Mouse (Mus musculus) limb, embryonic 15.5 days (tissue): ENCODE measurements at regions not wholly inside any gene's neighbourhood (a gene's known extent, or its start where the extent isn't known, plus 50 kb on each side); places are given as distances from the start of the nearest gene placed in this dataset.

Source experiments
- ATAC-seq: fragments of 200-750 bp; cut with Nextera tagmentation; 2 replicates; pipeline ENCODE4 v1.8.0; 2017; ENCODE audit warnings: low read depth, moderate TSS enrichment; ENCODE audit not compliant: insufficient number of reproducible peaks, low FRiP score, low TSS enrichment
- H3K27ac ChIP-seq: fragments of 300-500 bp; sonication (generic); 2 replicates; pipeline ENCODE4 v1.5.1; 2015; ENCODE audit warnings: moderate library complexity, mild to moderate bottlenecking, inconsistent platforms
- H3K27me3 ChIP-seq: fragments of 300-500 bp; sonication (generic); 2 replicates; pipeline ENCODE4 v1.6.1; 2015; ENCODE audit warnings: inconsistent platforms
- H3K36me3 ChIP-seq: fragments of 300-500 bp; sonication (generic); 2 replicates; pipeline ENCODE4 v1.6.1; 2015; ENCODE audit warnings: inconsistent platforms
- H3K4me1 ChIP-seq: fragments of 300-500 bp; sonication (generic); 2 replicates; pipeline ENCODE4 v1.6.1; 2015; ENCODE audit warnings: inconsistent platforms
- H3K4me2 ChIP-seq: fragments of 300-500 bp; sonication (generic); 2 replicates; pipeline ENCODE4 v1.6.1; 2015; ENCODE audit warnings: mild to moderate bottlenecking, inconsistent platforms
- H3K4me3 ChIP-seq: fragments of 300-500 bp; sonication (generic); 2 replicates; pipeline ENCODE4 v1.5.1; 2015; ENCODE audit warnings: mild to moderate bottlenecking, inconsistent platforms
- H3K9ac ChIP-seq: fragments of 300-500 bp; sonication (generic); 2 replicates; pipeline ENCODE4 v1.6.1; 2015; ENCODE audit warnings: inconsistent platforms
- H3K9me3 ChIP-seq: fragments of 300-500 bp; sonication (generic); 2 replicates; pipeline ENCODE4 v1.6.1; 2016; ENCODE audit warnings: inconsistent platforms
- WGBS: fragments of 180-500 bp; shearing (Covaris S2); methylation state at CpG from one replicate; pipeline ENCODE4 v1.1.7; 2015; 5-methylcytosine and 5-hydroxymethylcytosine counted together

DNA sequence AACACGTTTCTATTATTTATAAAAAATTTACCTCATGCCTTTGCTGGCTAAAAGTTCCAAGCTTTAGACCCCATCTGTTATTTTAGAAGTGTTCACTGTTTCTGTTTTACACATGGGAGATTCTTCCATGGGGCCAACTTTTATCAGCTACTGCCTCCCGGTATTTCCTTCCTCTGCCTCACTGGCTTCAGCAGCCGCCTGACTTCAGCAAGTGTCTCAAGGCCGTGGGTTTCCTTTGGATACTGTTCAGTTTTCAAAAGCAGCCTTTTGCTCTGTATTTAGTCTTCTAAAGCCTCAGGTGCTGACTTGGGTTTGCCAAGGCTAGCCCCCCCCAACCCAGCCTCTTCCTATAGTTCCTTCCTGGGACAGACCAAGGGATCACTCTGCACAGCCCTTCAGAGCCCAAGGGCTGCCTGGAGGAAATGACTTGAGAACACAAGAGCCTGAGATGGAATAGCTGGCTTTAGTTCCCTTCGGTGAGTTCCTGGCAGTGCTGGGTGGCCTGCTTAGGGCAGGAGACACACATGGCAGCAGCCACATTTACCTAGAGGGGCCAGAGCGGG is 75.1 kb upstream of the Itga6 start:
- 79% methylated on average over 6 of the region's 6 CpGs for WGBS

DNA sequence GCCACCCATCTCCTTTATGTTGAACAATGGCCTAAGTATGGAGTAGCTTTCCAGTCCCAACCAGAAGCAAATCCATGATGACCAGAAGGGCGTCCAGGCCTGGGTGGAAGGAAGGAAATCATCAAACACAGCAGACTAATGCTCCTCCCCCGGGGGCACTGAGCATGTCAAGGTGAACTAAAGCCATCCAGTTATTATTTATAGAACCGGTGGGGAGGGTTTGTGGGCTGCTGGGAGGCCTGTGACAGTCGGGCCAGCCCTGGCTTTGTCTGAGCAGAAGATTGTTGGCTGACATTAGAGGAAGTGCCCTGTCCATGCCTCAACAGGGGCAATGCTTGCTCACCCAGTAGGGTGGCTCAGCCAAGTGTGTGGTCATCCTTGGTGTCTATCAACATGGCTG is 74.5 kb upstream of the Itga6 start:
- Histone ChIP-seq H3K4me3 (no peak overlapping the region), H3K9ac (no peak overlapping the region), H3K9me3 (no peaks in the 10 kb centered on the region), H3K27me3 (no peaks in the 10 kb centered on the region), H3K4me2 (no peak overlapping the region), H3K36me3 (no peaks in the 10 kb centered on the region), H3K27ac (no peak overlapping the region), H3K4me1 (peaks cover 23% of the 10 kb centered on the region)
- no peak for ATAC-seq
- 68% methylated on average over 4 of the region's 4 CpGs for WGBS

More for the DNA sequence above, 75.1 kb upstream of the Itga6 start:
- H3K27me3 ChIP-seq = no peaks in the 10 kb centered on the region
- no peak for ATAC-seq
- no peak overlapping the region for H3K9ac ChIP-seq
- H3K9me3 ChIP-seq = no peaks in the 10 kb centered on the region
- H3K36me3 ChIP-seq = no peaks in the 10 kb centered on the region
- peaks cover 23% of the 10 kb centered on the region for H3K4me1 ChIP-seq
- H3K27ac ChIP-seq = no peak overlapping the region
- no peak overlapping the region for H3K4me2 ChIP-seq
- no peak overlapping the region for H3K4me3 ChIP-seq

DNA sequence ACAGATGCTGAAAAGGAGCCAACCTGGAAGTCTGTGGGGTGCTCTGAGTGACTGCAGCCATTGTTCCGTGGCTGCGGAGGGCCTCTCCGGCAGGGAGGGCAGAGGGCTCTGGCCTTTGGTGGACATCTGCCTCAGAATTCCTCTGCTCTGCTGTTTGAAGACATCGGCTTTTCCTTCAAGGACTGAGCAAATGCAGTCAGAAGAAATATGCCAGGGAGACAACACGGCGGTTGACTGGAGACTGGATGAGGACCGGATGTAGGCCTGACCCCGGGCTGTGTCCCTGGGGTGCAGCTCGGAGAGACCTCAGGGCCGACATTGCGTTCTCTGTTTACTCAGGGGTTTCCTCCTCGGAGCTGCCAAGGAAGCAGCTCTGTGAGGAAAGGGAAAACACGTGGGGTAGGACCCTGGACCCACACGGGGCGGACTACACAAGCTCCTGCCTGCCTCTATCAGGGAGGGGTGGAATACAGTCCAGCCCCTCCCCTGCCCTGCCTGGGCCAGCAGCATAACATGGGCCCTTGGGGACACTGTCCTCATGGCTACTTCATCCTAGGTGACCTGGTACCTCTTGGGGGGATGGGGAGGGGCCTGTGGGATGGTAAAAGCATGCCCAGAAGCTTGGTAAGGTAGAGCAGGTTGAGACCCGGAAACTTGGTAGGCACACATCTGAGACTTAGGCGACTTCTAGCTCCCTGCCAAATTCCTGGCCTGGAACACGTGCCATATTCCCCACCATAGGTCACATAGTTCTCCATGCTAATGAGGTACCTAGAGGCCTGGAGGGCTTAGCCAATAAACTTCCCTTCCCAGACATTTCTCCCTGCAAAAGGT is 72.1 kb upstream of the Itga6 start:
- Histone ChIP-seq H3K9ac (no peak overlapping the region), H3K4me3 (no peak overlapping the region), H3K4me1 (peaks cover 20% of the 10 kb centered on the region), H3K27ac (peak overlapping the region; percentile 65), H3K27me3 (no peaks in the 10 kb centered on the region), H3K36me3 (no peaks in the 10 kb centered on the region), H3K4me2 (no peak overlapping the region), H3K9me3 (no peaks in the 10 kb centered on the region)
- WGBS = 56% methylated on average over 18 of the region's 18 CpGs
- ATAC-seq = peak; percentile 58

DNA sequence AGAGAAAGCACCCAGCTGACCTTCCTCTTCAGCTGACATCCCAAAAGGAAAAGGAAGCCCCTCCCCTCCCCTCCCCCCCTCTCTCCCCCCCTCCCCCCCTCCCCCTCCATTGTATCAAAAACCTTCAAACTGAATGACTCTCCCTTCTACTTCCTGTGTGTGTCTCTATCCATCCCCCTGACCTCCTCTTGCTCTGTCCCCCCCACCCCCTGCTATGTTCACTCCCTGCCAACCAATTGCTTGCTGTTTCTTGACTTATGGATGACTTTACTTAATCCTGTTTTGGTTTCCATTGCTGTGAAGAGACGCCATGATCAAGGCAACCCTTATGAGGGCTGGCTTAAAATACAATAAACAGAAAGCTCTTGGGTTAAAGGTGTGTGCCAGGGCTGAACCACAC is 64.7 kb upstream of the Itga6 start:
- no peaks in the 10 kb centered on the region for H3K9me3 ChIP-seq
- no peak overlapping the region for H3K4me2 ChIP-seq
- H3K9ac ChIP-seq = no peak overlapping the region
- ATAC-seq = no peak
- no peaks in the 10 kb centered on the region for H3K36me3 ChIP-seq
- no peak overlapping the region for H3K27ac ChIP-seq
- no peak overlapping the region for H3K4me3 ChIP-seq
- 0 out of 2 replicates have a peak, but pooled peaks cover 3% of the 10 kb centered on the region for H3K4me1 ChIP-seq
- H3K27me3 ChIP-seq = no peaks in the 10 kb centered on the region
- WGBS = 21% methylated on average over 1 of the region's 1 CpGs

DNA sequence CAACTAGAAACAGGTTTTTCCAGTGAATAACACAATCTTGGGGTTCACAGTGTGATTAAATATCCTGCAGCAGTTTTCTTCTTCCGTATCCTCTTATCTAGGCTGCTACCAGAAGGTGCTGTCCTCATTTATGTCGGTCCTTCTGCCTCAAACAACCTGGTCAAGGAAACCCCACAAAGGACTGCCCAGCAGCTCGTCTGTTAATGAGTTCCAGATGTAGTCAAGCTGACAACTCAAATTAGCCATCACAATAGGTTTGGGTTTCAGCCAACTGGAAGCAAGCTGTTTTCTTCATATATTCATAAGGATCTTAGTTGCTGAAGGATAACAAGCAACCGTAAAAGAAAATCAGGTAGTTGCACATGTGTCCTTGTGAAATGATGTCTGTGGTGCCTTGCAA is 64.3 kb upstream of the Itga6 start:
- no peak overlapping the region for H3K4me2 ChIP-seq
- 35% methylated on average over 4 of the region's 4 CpGs for WGBS
- no peak for ATAC-seq

DNA sequence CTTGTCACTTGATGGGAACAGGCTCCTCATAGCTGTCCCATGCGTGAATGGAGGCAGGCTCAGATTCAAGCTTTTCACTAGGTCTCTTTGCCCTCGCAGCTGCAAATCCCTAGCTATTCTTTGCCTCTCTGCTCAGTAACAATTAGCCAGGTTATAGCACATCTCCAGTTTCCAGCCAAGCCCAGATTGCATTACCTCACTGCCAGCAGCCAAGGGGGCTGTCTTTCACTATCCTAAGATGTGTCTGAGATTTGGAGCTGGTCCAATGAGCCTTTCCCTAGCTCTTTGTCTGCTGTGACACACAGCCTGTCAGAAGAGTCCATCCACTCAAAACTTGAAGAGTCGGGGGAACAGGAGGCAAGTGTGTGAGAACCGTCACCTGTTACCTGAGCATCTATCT is 62.0 kb upstream of the Itga6 start:
- H3K27me3 ChIP-seq = no peaks in the 10 kb centered on the region
- ATAC-seq = no peak
- 0 out of 2 replicates have a peak, but pooled peaks cover 3% of the 10 kb centered on the region for H3K4me1 ChIP-seq
- WGBS = 81% methylated on average over 4 of the region's 4 CpGs
- H3K9me3 ChIP-seq = no peaks in the 10 kb centered on the region
- H3K4me2 ChIP-seq = no peak overlapping the region
- no peak overlapping the region for H3K9ac ChIP-seq
- H3K36me3 ChIP-seq = no peaks in the 10 kb centered on the region
- H3K27ac ChIP-seq = no peak overlapping the region
- H3K4me3 ChIP-seq = no peak overlapping the region

More for the DNA sequence above, 64.3 kb upstream of the Itga6 start:
- Histone ChIP-seq H3K4me1 (0 out of 2 replicates have a peak, but pooled peaks cover 3% of the 10 kb centered on the region), H3K36me3 (no peaks in the 10 kb centered on the region), H3K9me3 (no peaks in the 10 kb centered on the region), H3K4me3 (no peak overlapping the region), H3K27ac (no peak overlapping the region), H3K9ac (no peak overlapping the region), H3K27me3 (no peaks in the 10 kb centered on the region)

DNA sequence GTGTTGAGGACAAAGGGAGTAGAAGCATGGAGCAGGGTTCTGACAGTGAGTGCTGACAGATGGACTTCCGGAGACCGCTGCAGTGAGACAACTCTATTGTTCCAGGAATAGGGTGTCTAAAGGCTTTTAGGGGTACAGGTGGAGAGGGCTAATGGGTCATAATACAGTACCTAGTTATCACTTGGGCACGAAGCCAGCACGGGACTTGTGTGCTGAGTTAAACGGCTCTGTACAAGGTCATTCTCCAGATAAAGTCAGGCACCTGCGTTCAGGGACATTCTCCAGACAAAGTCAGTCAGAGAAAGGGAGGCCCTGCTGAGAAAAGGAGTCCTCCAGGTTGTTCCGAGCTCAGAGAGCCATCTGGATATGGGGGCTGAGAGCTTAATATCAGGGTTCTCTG is 60.2 kb upstream of the Itga6 start:
- H3K27me3 ChIP-seq = no peaks in the 10 kb centered on the region

DNA sequence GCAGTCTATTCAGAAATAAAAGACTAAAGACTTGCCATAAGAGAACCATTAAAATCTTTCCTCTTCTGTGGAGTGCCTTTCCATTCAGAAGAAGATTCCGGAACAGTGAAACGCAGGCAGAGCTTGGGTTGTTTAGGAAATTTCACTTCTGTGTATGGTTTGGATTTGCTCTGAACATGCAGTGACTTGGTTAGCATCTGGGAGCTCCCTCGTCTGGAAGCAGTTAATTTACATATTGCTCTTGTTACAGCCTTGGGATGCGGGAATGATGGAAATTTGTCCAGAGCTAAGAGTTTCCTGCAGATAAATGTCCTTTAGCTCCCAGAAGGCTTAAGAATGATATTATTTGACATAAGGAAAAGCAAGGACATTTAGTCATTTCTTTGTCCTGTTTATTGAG is 56.4 kb upstream of the Itga6 start:
- WGBS = 40% methylated on average over 4 of the region's 4 CpGs
- H3K4me1 ChIP-seq = peaks cover 14% of the 10 kb centered on the region

More for the DNA sequence above, 60.2 kb upstream of the Itga6 start:
- Histone ChIP-seq H3K9me3 (no peaks in the 10 kb centered on the region), H3K27ac (no peak overlapping the region), H3K9ac (no peak overlapping the region), H3K4me1 (peaks cover 7% of the 10 kb centered on the region), H3K36me3 (no peaks in the 10 kb centered on the region), H3K4me3 (no peak overlapping the region), H3K4me2 (no peak overlapping the region)
- no peak for ATAC-seq
- 85% methylated on average over 7 of the region's 7 CpGs for WGBS

DNA sequence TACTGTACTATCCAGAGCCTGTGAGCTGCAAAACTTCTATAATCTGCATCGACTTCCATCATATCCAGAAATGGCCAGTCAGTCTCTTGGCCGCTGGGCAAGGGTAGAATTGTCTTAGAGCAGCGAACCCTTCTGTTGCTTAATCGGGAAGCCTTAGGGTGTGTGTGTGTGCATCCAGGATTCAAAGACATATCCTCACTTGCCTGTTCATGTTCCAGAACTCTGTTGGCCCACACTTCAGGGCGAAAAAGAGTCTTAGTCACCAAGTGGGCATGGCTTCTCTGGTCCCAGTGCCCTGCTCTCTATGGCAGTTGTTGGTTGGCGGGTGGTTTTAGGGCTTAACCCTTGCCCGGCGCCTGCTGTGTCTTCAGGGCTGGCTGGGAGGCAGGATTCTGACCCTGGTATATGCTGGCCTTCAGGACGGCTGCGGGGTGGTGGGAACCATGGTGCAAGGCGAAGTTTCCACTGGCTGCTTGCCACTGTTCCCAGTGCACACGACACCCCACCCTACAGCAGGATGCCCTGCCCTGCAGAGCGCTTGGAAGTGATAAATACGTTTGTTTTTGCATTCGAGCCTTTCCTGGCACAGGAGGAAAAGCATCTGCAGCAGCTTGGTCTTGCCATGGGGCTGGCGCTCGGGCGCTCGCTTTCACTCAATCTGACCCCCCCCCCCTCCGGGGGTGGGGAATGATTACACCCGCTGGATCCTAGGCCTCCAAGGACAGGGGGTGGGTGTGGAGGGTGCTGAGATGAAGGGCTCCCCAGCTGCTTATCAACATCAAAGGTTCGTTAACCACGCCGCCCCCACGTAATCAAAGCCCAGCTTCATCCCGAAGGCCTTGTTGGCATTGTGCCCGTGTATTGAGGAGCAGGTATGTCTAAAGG is 54.9 kb upstream of the Itga6 start:
- peak overlapping the region; percentile 68; the same call in 1 of the 2 replicates for H3K27ac ChIP-seq
- peaks cover 14% of the 10 kb centered on the region for H3K4me1 ChIP-seq
- peak overlapping the region; percentile 15; the same call in 1 of the 2 replicates for H3K4me2 ChIP-seq
- peak; percentile 71 for ATAC-seq
- no peaks in the 10 kb centered on the region; the same call in 1 of the 2 replicates for H3K9me3 ChIP-seq
- H3K9ac ChIP-seq = no peak overlapping the region
- WGBS = 43% methylated on average over 27 of the region's 27 CpGs
- H3K27me3 ChIP-seq = no peaks in the 10 kb centered on the region
- H3K4me3 ChIP-seq = no peak overlapping the region
- H3K36me3 ChIP-seq = no peaks in the 10 kb centered on the region

More for the DNA sequence above, 56.4 kb upstream of the Itga6 start:
- ATAC-seq = no peak
- Histone ChIP-seq H3K4me3 (no peak overlapping the region), H3K9ac (no peak overlapping the region), H3K36me3 (no peaks in the 10 kb centered on the region), H3K27me3 (no peaks in the 10 kb centered on the region), H3K4me2 (no peak overlapping the region), H3K9me3 (no peaks in the 10 kb centered on the region; the same call in 1 of the 2 replicates), H3K27ac (no peak overlapping the region; the same call in 1 of the 2 replicates)

DNA sequence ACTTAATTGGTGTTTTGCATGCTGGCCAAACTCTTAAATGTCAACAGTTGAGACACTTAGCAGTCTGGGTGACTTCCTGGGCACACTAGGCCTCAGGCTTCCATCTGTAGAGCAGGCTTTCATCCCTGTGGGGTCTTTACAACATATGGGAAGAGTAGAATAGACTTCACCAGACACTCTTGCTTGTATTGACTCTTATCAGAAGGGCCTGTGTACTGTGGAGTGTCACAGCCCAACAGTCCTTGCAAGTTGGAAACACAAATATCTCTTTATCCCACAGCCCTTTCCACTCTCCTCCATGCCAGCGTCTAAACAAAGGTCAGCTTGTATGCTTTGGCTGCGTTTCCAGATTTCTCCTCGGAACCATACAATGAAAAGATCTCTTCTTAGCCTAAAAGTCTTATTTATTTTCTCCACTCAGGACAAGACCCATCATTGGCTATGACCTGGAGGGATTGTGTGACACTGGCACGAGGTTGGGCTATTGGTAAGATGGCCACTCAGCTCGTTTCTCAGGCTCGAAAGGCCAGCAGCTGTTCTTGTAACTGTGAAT is 50.6 kb upstream of the Itga6 start:
- H3K4me2 ChIP-seq = no peak overlapping the region
- WGBS = 64% methylated on average over 6 of the region's 6 CpGs
- H3K9me3 ChIP-seq = no peaks in the 10 kb centered on the region; the same call in 1 of the 2 replicates
- no peak overlapping the region for H3K4me3 ChIP-seq
- ATAC-seq = no peak
- H3K36me3 ChIP-seq = no peaks in the 10 kb centered on the region
- peaks cover 22% of the 10 kb centered on the region for H3K4me1 ChIP-seq
- H3K27ac ChIP-seq = no peak overlapping the region
- H3K9ac ChIP-seq = no peak overlapping the region
- H3K27me3 ChIP-seq = no peaks in the 10 kb centered on the region
